Mouse (Mus musculus) heart, embryonic 16.5 days (tissue): Measurements from ENCODE around the gene Uba3. TPM values are rescaled to one million over a fixed set of nuclear protein-coding genes. Genes with fewer than 3 reads are reported as not detected.
A peak's percentile ranks its signal among the peaks of the same experiment; 100 is the strongest.

Source experiments
- ATAC-seq: fragments of 200-750 bp; cut with Nextera tagmentation; replicated peaks from 2 replicates; pipeline ENCODE4 v1.8.0; 2017; ENCODE audit warnings: moderate number of reproducible peaks; ENCODE audit not compliant: insufficient read depth, low FRiP score; ENCODE audit errors: extremely low read depth
- H3K27ac ChIP-seq: fragments of 300-500 bp; sonication (generic); 2 replicates; pipeline ENCODE4 v1.5.1; 2014; ENCODE audit warnings: mild to moderate bottlenecking, low read length, control low read depth, moderate library complexity
- H3K27me3 ChIP-seq: fragments of 300-500 bp; sonication (generic); 2 replicates; pipeline ENCODE4 v1.6.1; 2014; ENCODE audit warnings: low read length, mixed read lengths; ENCODE audit not compliant: control insufficient read depth, insufficient read depth
- H3K36me3 ChIP-seq: fragments of 300-500 bp; sonication (generic); 2 replicates; pipeline ENCODE4 v1.6.1; 2014; ENCODE audit not compliant: control insufficient read depth, insufficient read depth
- H3K4me1 ChIP-seq: fragments of 300-500 bp; sonication (generic); 2 replicates; pipeline ENCODE4 v1.6.1; 2014; ENCODE audit warnings: low read length, mixed read lengths; ENCODE audit not compliant: control insufficient read depth, insufficient read depth
- H3K4me2 ChIP-seq: fragments of 300-500 bp; sonication (generic); 2 replicates; pipeline ENCODE4 v1.6.1; 2014; ENCODE audit warnings: low read depth, mild to moderate bottlenecking, control low read depth, low read length
- H3K4me3 ChIP-seq: fragments of 300-500 bp; sonication (generic); 2 replicates; pipeline ENCODE4 v1.5.1; 2014; ENCODE audit warnings: mild to moderate bottlenecking, control low read depth, low read length
- H3K9ac ChIP-seq: fragments of 300-500 bp; sonication (generic); 2 replicates; pipeline ENCODE4 v1.6.1; 2014; ENCODE audit warnings: low read length, control low read depth
- H3K9me3 ChIP-seq: fragments of 300-500 bp; sonication (generic); replicated peaks from 2 replicates; pipeline ENCODE4 v1.6.1; 2016; ENCODE audit warnings: low read length; ENCODE audit not compliant: control insufficient read depth
- WGBS: fragments of 180-500 bp; shearing (Covaris S2); extraction: QIAGEN DNeasy Blood & Tissue Kit; methylation state at CpG from one replicate; pipeline ENCODE4 v1.1.7; 2014; 5-methylcytosine and 5-hydroxymethylcytosine counted together
- polyA plus RNA-seq: library from polyadenylated mRNA; unstranded; fragments of >200 nt; fragmentation: Nextera tagmentation; extraction: Ambion mirVana; gene quantifications from 2 replicates; pipeline ENCODE4 v1.2.1, GENCODE M21; 2015

The Uba3 gene
- 63.3 and 71.1 TPM in 2 replicates for polyA plus RNA-seq

DNA sequence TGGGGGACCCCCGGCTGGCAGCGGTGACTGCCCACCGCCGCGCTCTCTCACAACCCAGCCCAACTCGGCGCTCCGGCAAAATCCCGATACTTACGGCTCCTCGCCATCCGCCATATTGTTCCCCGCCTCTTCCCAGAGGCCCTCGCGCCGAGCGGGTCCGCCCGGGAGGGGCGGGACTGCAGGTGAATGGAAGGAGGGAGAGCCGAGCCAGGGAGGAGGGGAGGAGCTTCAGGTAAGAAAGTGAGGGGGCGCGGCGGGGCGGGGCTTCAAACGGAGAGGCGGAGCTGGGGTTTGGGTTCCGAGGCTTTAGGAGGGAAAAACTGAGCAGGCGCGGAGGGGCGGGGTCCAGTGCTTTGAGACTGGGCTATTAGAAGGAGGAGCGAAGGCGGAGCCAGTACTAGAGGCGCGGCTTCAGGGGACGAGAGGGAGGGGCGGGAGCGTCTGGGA, at the start of gene Uba3:
Gene Uba3, minus strand, starts transcription at position 209 of the 447 bp plus-strand sequence.
- peak within 1 kb of the TSS; percentile 97 for H3K9ac ChIP-seq
- no peaks in the 10 kb centered on the region for H3K27me3 ChIP-seq
- WGBS, result under 1% methylated on average over 38 of the region's 38 CpGs
- H3K9me3 ChIP-seq, result no peaks in the 10 kb centered on the region
- H3K36me3 ChIP-seq, result no peaks in the 10 kb centered on the region
- peak within 1 kb of the TSS; percentile 80 for H3K4me2 ChIP-seq
- H3K4me3 ChIP-seq, result peak within 1 kb of the TSS; percentile 75
- H3K27ac ChIP-seq, result peak within 1 kb of the TSS; percentile 85
- H3K4me1 ChIP-seq, result peaks cover 16% of the 10 kb centered on the region
- peak; percentile 98 for ATAC-seq

DNA sequence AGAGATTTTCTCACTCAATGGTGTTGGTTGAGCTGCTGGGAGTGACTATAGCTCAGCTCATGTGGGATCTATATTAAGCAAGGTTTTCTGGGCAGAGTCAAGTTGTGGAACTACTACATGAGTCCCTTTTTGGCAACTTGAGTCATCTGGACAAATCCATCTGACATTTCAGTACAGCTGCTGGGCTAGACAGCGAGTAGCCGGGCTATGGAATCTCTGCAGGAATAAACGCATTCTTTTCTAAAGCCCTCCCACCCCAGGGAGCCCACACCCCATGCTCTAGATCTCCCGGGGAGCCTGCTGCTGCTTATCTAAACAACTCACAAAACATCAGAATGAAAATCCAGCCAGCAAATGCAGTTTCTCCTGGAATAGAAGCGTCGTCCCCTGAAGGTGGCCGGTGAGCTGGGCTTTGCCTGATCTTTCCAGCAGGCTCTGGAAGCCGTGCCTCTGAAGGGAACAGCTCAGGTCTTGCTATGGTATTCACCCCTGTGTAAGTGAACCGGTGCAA, 47.3 kb upstream of the Uba3 start, which contains the start of gene Lmod3:
Gene Lmod3, minus strand, starts transcription at position 49 of the 511 bp plus-strand sequence.
- Histone ChIP-seq H3K9me3 (no peaks in the 10 kb centered on the region), H3K36me3 (peaks cover 3% of the 10 kb centered on the region), H3K4me2 (peak within 1 kb of the TSS; percentile 66), H3K27me3 (no peaks in the 10 kb centered on the region), H3K9ac (peak within 1 kb of the TSS; percentile 75), H3K4me3 (peak within 1 kb of the TSS; percentile 47), H3K4me1 (peaks cover 4% of the 10 kb centered on the region; the same call in 1 of the 2 replicates), H3K27ac (peak within 1 kb of the TSS; percentile 98)
- WGBS, result 7% methylated on average over 9 of the region's 9 CpGs
- peak; percentile 87 for ATAC-seq

DNA sequence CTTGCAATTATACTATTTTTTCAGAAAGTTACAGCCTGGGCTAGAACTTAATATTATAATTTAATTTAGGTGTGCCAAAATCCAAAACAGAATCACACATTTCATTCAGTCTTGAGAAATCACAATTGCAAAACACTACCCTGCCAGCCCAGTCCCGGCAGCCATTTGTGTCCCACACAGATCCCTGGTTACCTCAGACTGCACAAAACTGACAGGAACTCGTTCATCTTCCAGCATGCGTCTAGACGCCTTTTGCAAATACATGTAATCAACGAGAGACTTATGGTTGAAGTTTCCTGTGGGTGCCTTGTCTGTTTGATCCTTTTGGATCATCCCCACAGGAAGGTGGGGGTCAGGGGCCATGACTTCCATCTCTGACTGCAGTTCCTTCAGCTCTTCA, 46.6 kb upstream of the Uba3 start:
- WGBS, result 21% methylated on average over 5 of the region's 5 CpGs
- Histone ChIP-seq H3K27ac (peak overlapping the region; percentile 98), H3K9ac (peak overlapping the region; percentile 68), H3K4me2 (peak overlapping the region; percentile 66), H3K4me1 (peaks cover 4% of the 10 kb centered on the region; the same call in 1 of the 2 replicates), H3K4me3 (peak overlapping the region; percentile 47), H3K36me3 (peaks cover 10% of the 10 kb centered on the region), H3K27me3 (no peaks in the 10 kb centered on the region), H3K9me3 (no peaks in the 10 kb centered on the region)
- no peak for ATAC-seq

DNA sequence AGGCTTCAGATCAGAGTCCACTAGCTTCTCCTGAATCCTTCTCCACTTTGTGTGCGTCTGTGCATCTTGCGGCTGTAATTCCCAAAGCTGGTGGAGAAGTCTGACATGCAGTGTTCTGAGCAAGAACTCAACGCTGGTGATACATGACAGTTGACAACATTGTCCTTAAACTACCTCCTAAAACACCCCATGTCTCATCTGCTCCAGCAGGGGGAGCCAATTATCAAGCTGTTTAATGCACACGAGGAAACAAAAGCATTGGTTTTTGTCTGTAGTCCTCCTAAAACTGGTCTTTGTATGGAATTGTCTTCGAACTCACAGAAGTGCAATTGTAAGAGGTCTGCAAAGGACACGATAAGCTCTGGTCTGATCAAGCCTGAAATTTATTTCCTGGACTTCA, 45.5 kb upstream of the Uba3 start:
- Histone ChIP-seq H3K27me3 (no peaks in the 10 kb centered on the region), H3K27ac (no peak overlapping the region), H3K4me2 (peak overlapping the region; percentile 66), H3K9ac (no peak overlapping the region), H3K36me3 (peaks cover 10% of the 10 kb centered on the region), H3K4me1 (peaks cover 4% of the 10 kb centered on the region; the same call in 1 of the 2 replicates), H3K4me3 (peak overlapping the region; percentile 47), H3K9me3 (no peaks in the 10 kb centered on the region)
- WGBS, result 19% methylated on average over 6 of the region's 6 CpGs
- no peak for ATAC-seq

DNA sequence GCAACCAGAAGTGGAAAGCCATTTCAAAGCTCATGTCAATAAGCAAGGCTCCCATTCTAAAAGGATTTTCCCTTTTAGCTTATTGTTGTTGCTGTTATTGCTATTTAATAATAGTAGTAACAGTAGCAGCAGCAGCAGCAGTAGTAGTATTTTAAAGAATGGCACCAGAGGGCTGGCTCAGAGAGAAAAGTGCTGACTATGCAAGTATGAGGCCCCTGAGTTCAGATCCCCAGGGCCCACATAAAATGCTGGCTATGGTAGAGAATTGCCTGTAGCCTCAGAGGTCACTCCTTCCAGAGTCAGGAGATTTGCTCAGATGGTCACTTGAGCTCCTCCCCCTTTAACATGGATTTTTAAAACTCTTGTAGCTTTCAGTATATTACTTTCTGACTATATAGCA, 39.8 kb upstream of the Uba3 start:
- H3K4me2 ChIP-seq, result no peak overlapping the region
- peaks cover 10% of the 10 kb centered on the region for H3K36me3 ChIP-seq
- ATAC-seq, result no peak
- H3K4me3 ChIP-seq, result no peak overlapping the region
- no peaks in the 10 kb centered on the region for H3K9me3 ChIP-seq
- H3K27me3 ChIP-seq, result no peaks in the 10 kb centered on the region
- no peak overlapping the region for H3K27ac ChIP-seq
- no peak overlapping the region for H3K9ac ChIP-seq
- H3K4me1 ChIP-seq, result no peaks in the 10 kb centered on the region

DNA sequence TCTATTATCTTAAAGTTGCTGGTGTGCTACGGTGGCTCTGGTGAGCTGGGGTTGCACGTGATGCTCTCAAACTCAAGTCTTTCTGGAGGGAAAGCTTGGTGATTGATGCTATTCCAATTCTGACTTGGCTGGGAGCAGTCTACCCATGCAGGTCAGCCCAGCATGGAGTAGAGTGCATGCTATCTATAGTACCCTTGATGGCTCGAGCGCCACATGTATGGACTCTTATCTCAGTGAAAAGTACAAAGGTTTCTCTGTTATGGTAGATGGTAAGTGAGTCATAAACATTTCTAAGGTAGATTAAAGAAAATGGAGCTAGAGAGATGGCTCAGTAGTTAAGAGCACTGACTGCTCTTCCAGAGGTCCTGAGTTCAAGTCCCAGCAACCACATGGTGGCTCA, 37.1 kb upstream of the Uba3 start:
- no peak for ATAC-seq
- no peak overlapping the region for H3K4me2 ChIP-seq

DNA sequence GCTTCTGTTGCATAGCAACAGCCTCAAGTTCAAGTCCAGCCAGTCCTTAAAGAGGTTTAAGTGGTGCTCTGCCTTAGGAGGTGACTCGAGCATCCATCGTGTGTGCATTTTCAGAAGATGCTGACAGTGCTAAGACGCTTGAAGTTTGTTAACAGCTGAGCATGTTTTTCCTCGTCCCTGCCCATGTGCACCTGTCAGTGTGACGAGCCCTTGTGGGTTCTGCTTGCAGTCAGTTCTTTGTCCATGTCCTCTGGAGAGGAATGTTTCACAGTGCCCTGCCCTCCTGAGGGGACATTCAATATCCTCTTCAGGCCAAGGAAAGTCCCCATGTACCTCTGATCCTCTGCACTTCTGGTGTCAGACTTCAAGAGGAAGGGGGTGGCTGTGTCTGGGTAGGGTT, 34.6 kb upstream of the Uba3 start:
- H3K9me3 ChIP-seq, result peaks cover 5% of the 10 kb centered on the region; the same call in 1 of the 2 replicates
- no peak overlapping the region for H3K27ac ChIP-seq
- peaks cover 13% of the 10 kb centered on the region for H3K36me3 ChIP-seq
- no peaks in the 10 kb centered on the region for H3K4me1 ChIP-seq
- H3K9ac ChIP-seq, result no peak overlapping the region
- H3K4me3 ChIP-seq, result no peak overlapping the region
- 80% methylated on average over 5 of the region's 5 CpGs for WGBS
- ATAC-seq, result no peak
- H3K27me3 ChIP-seq, result no peaks in the 10 kb centered on the region
- no peak overlapping the region for H3K4me2 ChIP-seq

More for the DNA sequence above, 37.1 kb upstream of the Uba3 start:
- peaks cover 5% of the 10 kb centered on the region; the same call in 1 of the 2 replicates for H3K9me3 ChIP-seq
- peaks cover 14% of the 10 kb centered on the region for H3K36me3 ChIP-seq
- H3K27ac ChIP-seq, result no peak overlapping the region
- 78% methylated on average over 4 of the region's 4 CpGs for WGBS
- no peaks in the 10 kb centered on the region for H3K27me3 ChIP-seq
- H3K4me3 ChIP-seq, result no peak overlapping the region
- no peaks in the 10 kb centered on the region for H3K4me1 ChIP-seq
- H3K9ac ChIP-seq, result no peak overlapping the region

DNA sequence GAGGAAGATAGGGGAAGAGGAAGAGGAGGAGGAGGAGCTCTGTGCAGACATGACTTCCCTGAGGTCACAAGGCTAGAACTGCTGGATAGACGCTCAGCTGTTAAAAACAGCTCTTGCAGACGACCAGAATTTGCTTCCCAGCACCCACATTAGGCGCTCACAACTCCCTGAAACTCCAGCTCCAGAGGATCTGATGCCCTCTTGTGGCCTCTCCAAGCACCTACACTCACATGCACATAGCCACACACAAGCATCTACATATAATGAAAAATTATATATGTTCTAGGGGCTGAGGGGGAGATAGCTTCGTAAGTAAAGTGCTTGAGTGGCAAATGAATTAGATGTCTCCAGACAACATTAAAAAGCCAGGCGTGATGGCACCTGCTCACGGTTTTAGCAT, 33.9 kb upstream of the Uba3 start:
- H3K27me3 ChIP-seq, result no peaks in the 10 kb centered on the region
- no peak overlapping the region for H3K4me3 ChIP-seq
- H3K9me3 ChIP-seq, result peaks cover 5% of the 10 kb centered on the region; the same call in 1 of the 2 replicates
- ATAC-seq, result no peak
- H3K9ac ChIP-seq, result no peak overlapping the region
- 92% methylated on average over 6 of the region's 6 CpGs for WGBS
- H3K4me2 ChIP-seq, result no peak overlapping the region
- H3K4me1 ChIP-seq, result no peaks in the 10 kb centered on the region
- peaks cover 13% of the 10 kb centered on the region for H3K36me3 ChIP-seq
- H3K27ac ChIP-seq, result no peak overlapping the region

DNA sequence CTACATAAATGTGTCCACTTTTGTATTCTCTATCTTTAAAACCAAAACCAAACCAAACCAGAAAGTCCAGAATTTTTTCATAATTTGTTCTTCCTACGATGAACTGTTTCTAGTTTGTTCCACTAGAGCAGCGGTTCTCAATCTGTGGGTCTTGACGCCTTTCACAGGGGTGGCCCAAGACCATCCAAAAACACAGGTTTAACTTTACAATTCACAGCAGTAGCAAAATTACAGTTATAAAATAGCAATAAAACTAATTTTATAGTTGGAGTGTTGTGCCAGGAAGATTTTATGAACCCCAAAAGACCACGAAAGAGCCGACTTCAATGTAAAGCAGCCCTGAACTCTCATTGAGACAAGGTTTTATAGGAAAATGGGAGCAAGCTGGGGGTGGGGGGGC, 30.6 kb upstream of the Uba3 start:
- Histone ChIP-seq H3K36me3 (peaks cover 36% of the 10 kb centered on the region), H3K4me3 (no peak overlapping the region), H3K27me3 (no peaks in the 10 kb centered on the region), H3K9me3 (peaks cover 5% of the 10 kb centered on the region; the same call in 1 of the 2 replicates), H3K27ac (no peak overlapping the region), H3K4me1 (no peaks in the 10 kb centered on the region), H3K4me2 (no peak overlapping the region), H3K9ac (no peak overlapping the region)
- no peak for ATAC-seq
- WGBS, result 95% methylated on average over 5 of the region's 5 CpGs
